Mouse (Mus musculus) midbrain, embryonic 13.5 days (tissue): Measurements from ENCODE around the gene Hist1h4d. TPM values are rescaled to one million over a fixed set of nuclear protein-coding genes. Genes with fewer than 3 reads are reported as not detected.
"Not testable (repeated sequence)": the region's sequence is repeated elsewhere in the genome, so short reads cannot be mapped to it uniquely, and the experiment has no call there.

ENCODE experiments used
- ATAC-seq: fragments of 200-750 bp; cut with Nextera tagmentation; 2 replicates; pipeline ENCODE4 v1.8.0; 2017; ENCODE audit warnings: mild to moderate bottlenecking, moderate TSS enrichment, moderate library complexity
- H3K27ac ChIP-seq: fragments of 300-500 bp; sonication (generic); 2 replicates; pipeline ENCODE4 v1.5.1; 2015; ENCODE audit warnings: inconsistent platforms, mild to moderate bottlenecking, moderate library complexity
- H3K27me3 ChIP-seq: fragments of 300-500 bp; sonication (generic); 2 replicates; pipeline ENCODE4 v1.6.1; 2015; ENCODE audit warnings: mild to moderate bottlenecking, inconsistent platforms
- H3K36me3 ChIP-seq: fragments of 300-500 bp; sonication (generic); 2 replicates; pipeline ENCODE4 v1.6.1; 2015; ENCODE audit warnings: mild to moderate bottlenecking, inconsistent platforms
- H3K4me1 ChIP-seq: fragments of 300-500 bp; sonication (generic); replicated peaks from 2 replicates; pipeline ENCODE4 v1.6.1; 2015; ENCODE audit warnings: inconsistent platforms
- H3K4me2 ChIP-seq: fragments of 300-500 bp; sonication (generic); replicated peaks from 2 replicates; pipeline ENCODE4 v1.6.1; 2015; ENCODE audit warnings: moderate library complexity, mild to moderate bottlenecking, inconsistent platforms
- H3K4me3 ChIP-seq: fragments of 300-500 bp; sonication (generic); replicated peaks from 2 replicates; pipeline ENCODE4 v1.5.1; 2015; ENCODE audit warnings: mild to moderate bottlenecking, inconsistent platforms
- H3K9ac ChIP-seq: fragments of 300-500 bp; sonication (generic); replicated peaks from 2 replicates; pipeline ENCODE4 v1.6.1; 2015; ENCODE audit warnings: mild to moderate bottlenecking, inconsistent platforms
- H3K9me3 ChIP-seq: fragments of 300-500 bp; sonication (generic); 2 replicates; pipeline ENCODE4 v1.6.1; 2016; ENCODE audit warnings: mild to moderate bottlenecking, inconsistent platforms
- WGBS: fragments of 180-500 bp; shearing (Covaris S2); methylation state at CpG from one replicate; pipeline ENCODE4 v1.1.7; 2015; 5-methylcytosine and 5-hydroxymethylcytosine counted together
- polyA plus RNA-seq: library from polyadenylated mRNA; unstranded; fragments of >200 nt; fragmentation: Nextera tagmentation; extraction: Ambion mirVana; gene quantifications from 2 replicates; pipeline ENCODE4 v1.2.1, GENCODE M21; 2015

Hist1h4d gene
- polyA plus RNA-seq, 1 experiment from 2014 or later = 84.0 TPM

- no peaks in the 10 kb centered on the region for H3K9me3 ChIP-seq
- H3K9ac ChIP-seq = peak overlapping the region; percentile 74
- no peak for ATAC-seq
- peak overlapping the region; percentile 80; the same call in 1 of the 2 replicates for H3K27ac ChIP-seq
- peak overlapping the region; percentile 46 for H3K4me3 ChIP-seq
- WGBS = 50% methylated on average over 6 of the region's 6 CpGs
- H3K36me3 ChIP-seq = no peaks in the 10 kb centered on the region
- H3K27me3 ChIP-seq = no peaks in the 10 kb centered on the region
- peak overlapping the region; percentile 75 for H3K4me2 ChIP-seq
- H3K4me1 ChIP-seq = peaks cover 43% of the 10 kb centered on the region
Observed at GRCm38 (mm10) chr13:23576906-23577639, 4.3 kb upstream of the Hist1h4d start.

- Histone ChIP-seq H3K4me1 (peaks cover 43% of the 10 kb centered on the region), H3K9ac (no peak overlapping the region), H3K4me3 (no peak overlapping the region), H3K27ac (no peak overlapping the region), H3K4me2 (no peak overlapping the region), H3K36me3 (no peaks in the 10 kb centered on the region), H3K27me3 (no peaks in the 10 kb centered on the region), H3K9me3 (no peaks in the 10 kb centered on the region)
- WGBS = 96% methylated on average over 1 of the region's 1 CpGs
- no peak for ATAC-seq
Observed at GRCm38 (mm10) chr13:23577835-23578234, 3.6 kb upstream of the Hist1h4d start.

- no peak for ATAC-seq
- Histone ChIP-seq H3K4me3 (peak overlapping the region; percentile 53), H3K27ac (peak overlapping the region; percentile 81), H3K4me2 (peak overlapping the region; percentile 84), H3K9ac (peak overlapping the region; percentile 72), H3K9me3 (no peaks in the 10 kb centered on the region), H3K4me1 (peaks cover 48% of the 10 kb centered on the region), H3K27me3 (no peaks in the 10 kb centered on the region), H3K36me3 (no peaks in the 10 kb centered on the region)
- WGBS = 4% methylated on average over 6 of the region's 6 CpGs
Observed at GRCm38 (mm10) chr13:23582219-23583056, 1.0 kb downstream of the Hist1h4d start.

- ATAC-seq = no peak
- Histone ChIP-seq H3K4me3 (no peak overlapping the region), H3K27me3 (no peaks in the 10 kb centered on the region), H3K9ac (no peak overlapping the region), H3K36me3 (no peaks in the 10 kb centered on the region), H3K4me2 (no peak overlapping the region), H3K9me3 (no peaks in the 10 kb centered on the region), H3K4me1 (peaks cover 48% of the 10 kb centered on the region), H3K27ac (peak overlapping the region; percentile 49)
Observed at GRCm38 (mm10) chr13:23583387-23584068, 2.1 kb downstream of the Hist1h4d start.

- H3K4me1 ChIP-seq = peaks cover 48% of the 10 kb centered on the region
- peak overlapping the region; percentile 85 for H3K4me2 ChIP-seq
- no peaks in the 10 kb centered on the region for H3K36me3 ChIP-seq
- peak overlapping the region; percentile 95 for H3K27ac ChIP-seq
- no peaks in the 10 kb centered on the region for H3K9me3 ChIP-seq
- peak overlapping the region; percentile 75 for H3K9ac ChIP-seq
- H3K4me3 ChIP-seq = peak overlapping the region; percentile 50
- ATAC-seq = no peak
- no peaks in the 10 kb centered on the region for H3K27me3 ChIP-seq
Observed at GRCm38 (mm10) chr13:23584331-23584730, 2.9 kb downstream of the Hist1h4d start.

GRCm38 (mm10) chr13:23585029-23585441 is 3.6 kb downstream of the Hist1h4d start:
- under 1% methylated on average over 21 of the region's 21 CpGs for WGBS
- H3K27ac ChIP-seq = peak overlapping the region; percentile 95
- H3K9me3 ChIP-seq = no peaks in the 10 kb centered on the region
- peaks cover 48% of the 10 kb centered on the region for H3K4me1 ChIP-seq
- peak overlapping the region; percentile 75 for H3K9ac ChIP-seq
- ATAC-seq = no peak
- no peaks in the 10 kb centered on the region for H3K27me3 ChIP-seq
- no peaks in the 10 kb centered on the region for H3K36me3 ChIP-seq
- peak overlapping the region; percentile 50 for H3K4me3 ChIP-seq
- H3K4me2 ChIP-seq = peak overlapping the region; percentile 85

- peak overlapping the region; percentile 50 for H3K4me3 ChIP-seq
- H3K27me3 ChIP-seq, H3K9me3 ChIP-seq, H3K36me3 ChIP-seq: not testable (repeated sequence)
- peak overlapping the region; percentile 95 for H3K27ac ChIP-seq
- H3K4me2 ChIP-seq = peak overlapping the region; percentile 85
- H3K4me1 ChIP-seq = peaks cover 48% of the 10 kb centered on the region
- peak; percentile 89 for ATAC-seq
- H3K9ac ChIP-seq = peak overlapping the region; percentile 75
- under 1% methylated on average over 30 of the region's 36 CpGs for WGBS
Observed at GRCm38 (mm10) chr13:23585442-23586098, 4.2 kb downstream of the Hist1h4d start.

GRCm38 (mm10) chr13:23586099-23586939 is 4.9 kb downstream of the Hist1h4d start:
- no peaks in the 10 kb centered on the region for H3K36me3 ChIP-seq
- ATAC-seq = no peak
- H3K9ac ChIP-seq = peak overlapping the region; percentile 52
- H3K4me3 ChIP-seq = peak overlapping the region; percentile 50
- H3K27ac ChIP-seq = peak overlapping the region; percentile 95
- H3K4me1 ChIP-seq = peaks cover 43% of the 10 kb centered on the region
- H3K27me3 ChIP-seq = no peaks in the 10 kb centered on the region
- 2% methylated on average over 22 of the region's 22 CpGs for WGBS
- H3K4me2 ChIP-seq = peak overlapping the region; percentile 85
- no peaks in the 10 kb centered on the region for H3K9me3 ChIP-seq

GRCm38 (mm10) chr13:23586940-23587225 is 5.5 kb downstream of the Hist1h4d start:
- Histone ChIP-seq H3K4me2 (peak overlapping the region; percentile 85), H3K4me3 (peak overlapping the region; percentile 50), H3K9ac (peak overlapping the region; percentile 52), H3K27ac (peak overlapping the region; percentile 80), H3K4me1 (peaks cover 38% of the 10 kb centered on the region), H3K36me3 (no peaks in the 10 kb centered on the region), H3K27me3 (no peaks in the 10 kb centered on the region), H3K9me3 (no peaks in the 10 kb centered on the region; the same call in 1 of the 2 replicates)
- 7% methylated on average over 1 of the region's 1 CpGs for WGBS
- ATAC-seq = no peak

GRCm38 (mm10) chr13:23591206-23591605 is 9.8 kb downstream of the Hist1h4d start:
- Histone ChIP-seq H3K9me3 (no peaks in the 10 kb centered on the region; the same call in 1 of the 2 replicates), H3K4me3 (no peak overlapping the region), H3K27me3 (no peaks in the 10 kb centered on the region), H3K4me2 (no peak overlapping the region), H3K4me1 (peaks cover 10% of the 10 kb centered on the region), H3K27ac (no peak overlapping the region), H3K9ac (no peak overlapping the region), H3K36me3 (no peaks in the 10 kb centered on the region)
- ATAC-seq = no peak
- 92% methylated on average over 7 of the region's 7 CpGs for WGBS

GRCm38 (mm10) chr13:23591886-23592285 is 10.5 kb downstream of the Hist1h4d start:
- H3K27ac ChIP-seq, H3K4me1 ChIP-seq, H3K27me3 ChIP-seq, H3K4me3 ChIP-seq, H3K4me2 ChIP-seq, ATAC-seq, H3K36me3 ChIP-seq, H3K9ac ChIP-seq, H3K9me3 ChIP-seq: not testable (repeated sequence)
- 91% methylated on average over 7 of the region's 7 CpGs for WGBS
